Mouse (Mus musculus) midbrain, embryonic 10.5 days (tissue): ENCODE results near the gene Wasf3. TPM values are rescaled to one million over a fixed set of nuclear protein-coding genes. Genes with fewer than 3 reads are reported as not detected.

Source experiments
- DNase-seq: peaks from one replicate; pipeline ENCODE4 v3.0.0-alpha.2; 2017; ENCODE audit warnings: low spot score
- H3K27ac ChIP-seq: fragments of 300-500 bp; sonication (generic); replicated peaks from 2 replicates; pipeline ENCODE4 v1.5.1; 2016; ENCODE audit warnings: mild to moderate bottlenecking
- H3K27me3 ChIP-seq: fragments of 300-500 bp; sonication (generic); 2 replicates; pipeline ENCODE4 v1.6.1; 2016; ENCODE audit warnings: low read depth, mild to moderate bottlenecking; ENCODE audit not compliant: poor library complexity, severe bottlenecking
- H3K36me3 ChIP-seq: fragments of 300-500 bp; sonication (generic); 2 replicates; pipeline ENCODE4 v1.6.1; 2016; ENCODE audit warnings: mild to moderate bottlenecking, moderate library complexity
- H3K4me1 ChIP-seq: fragments of 300-500 bp; sonication (generic); 2 replicates; pipeline ENCODE4 v1.6.1; 2016
- H3K4me3 ChIP-seq: fragments of 300-500 bp; sonication (generic); 2 replicates; pipeline ENCODE4 v1.5.1; 2016; ENCODE audit warnings: mild to moderate bottlenecking, moderate library complexity
- H3K9me3 ChIP-seq: fragments of 300-500 bp; sonication (generic); replicated peaks from 2 replicates; pipeline ENCODE4 v1.6.1; 2016; ENCODE audit warnings: mild to moderate bottlenecking
- WGBS: fragments of 180-500 bp; shearing (Covaris S2); methylation state at CpG from one replicate; pipeline ENCODE4 v1.1.7; 2016; 5-methylcytosine and 5-hydroxymethylcytosine counted together
- polyA plus RNA-seq: library from polyadenylated mRNA; unstranded; fragments of >200 nt; fragmentation: Nextera tagmentation; extraction: Ambion mirVana; gene quantifications from 2 replicates; pipeline ENCODE4 v1.2.1, GENCODE M21; 2016

The Wasf3 gene
- polyA plus RNA-seq, 1 experiment from 2014 or later = 10.9 TPM

DNA sequence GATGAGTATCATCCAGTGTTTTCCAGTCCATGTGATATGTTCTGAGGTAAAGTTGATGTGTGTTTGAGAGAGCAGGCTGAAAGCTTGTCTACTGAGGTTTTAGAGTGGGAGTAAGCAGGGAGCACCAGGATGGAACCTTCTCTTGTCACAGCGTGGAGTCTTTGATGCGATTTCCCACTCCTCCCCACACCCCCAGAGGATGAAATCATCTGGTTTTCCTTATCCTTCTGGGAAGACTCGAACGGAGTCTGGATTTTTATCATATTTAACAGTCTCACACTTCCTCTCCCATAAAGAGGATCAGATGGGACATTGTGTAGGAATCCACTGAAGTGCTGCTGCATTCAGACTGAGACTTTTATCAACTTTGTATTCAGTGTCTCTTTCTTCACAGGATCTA lies 43.3 kb downstream of the Wasf3 start:
- DNase-seq = no peak
- Histone ChIP-seq H3K4me3 (no peak overlapping the region), H3K27ac (no peak overlapping the region)

DNA sequence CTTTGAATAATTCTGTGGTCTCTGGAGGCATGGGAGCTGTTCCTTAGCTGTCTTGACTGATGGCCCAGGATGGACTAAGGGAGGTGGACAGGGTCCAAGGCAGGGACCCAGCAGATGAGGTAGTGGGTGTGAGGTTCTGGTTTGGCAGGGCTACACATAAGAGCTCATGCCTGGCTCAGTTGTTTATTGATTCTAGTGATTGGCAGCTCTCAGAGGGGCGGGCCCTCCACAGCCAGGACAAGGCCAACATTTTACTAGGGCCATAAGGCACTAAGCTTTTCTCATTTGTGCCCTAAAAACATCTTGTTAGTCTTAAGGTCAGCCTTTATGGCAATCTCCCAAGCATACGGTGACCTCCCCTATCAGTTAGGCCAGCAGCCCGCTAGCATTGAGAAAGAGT lies 47.0 kb downstream of the Wasf3 start:
- 89% methylated on average over 3 of the region's 3 CpGs for WGBS
- H3K9me3 ChIP-seq = no peaks in the 10 kb centered on the region
- H3K36me3 ChIP-seq = peaks cover 42% of the 10 kb centered on the region

More for the DNA sequence above, 43.3 kb downstream of the Wasf3 start:
- Histone ChIP-seq H3K4me1 (no peaks in the 10 kb centered on the region), H3K27me3 (no peaks in the 10 kb centered on the region), H3K36me3 (peaks cover 36% of the 10 kb centered on the region), H3K9me3 (no peaks in the 10 kb centered on the region)
- WGBS = 84% methylated on average over 4 of the region's 4 CpGs

DNA sequence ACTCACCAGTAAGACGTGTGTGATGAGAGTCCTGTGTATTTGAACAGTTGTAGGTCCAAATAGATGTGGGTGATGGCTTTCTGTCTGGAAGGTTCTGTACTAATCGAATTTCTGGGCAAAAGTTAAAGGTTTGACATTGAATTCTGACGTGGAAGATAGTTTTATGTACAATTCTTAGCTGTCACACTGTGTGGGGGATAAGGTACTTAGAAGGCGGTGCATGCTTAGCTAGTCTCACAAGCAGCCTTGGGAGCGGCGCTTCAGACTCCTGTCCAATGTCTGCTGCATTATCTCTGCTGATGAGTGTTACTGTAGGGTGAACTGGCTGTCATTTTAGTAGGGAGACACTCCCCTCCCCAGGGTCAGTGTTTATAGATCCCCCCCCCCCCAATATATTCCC lies 47.7 kb downstream of the Wasf3 start:
- Histone ChIP-seq H3K27ac (no peak overlapping the region), H3K27me3 (no peaks in the 10 kb centered on the region), H3K4me3 (no peak overlapping the region), H3K9me3 (no peaks in the 10 kb centered on the region), H3K36me3 (peaks cover 44% of the 10 kb centered on the region), H3K4me1 (no peaks in the 10 kb centered on the region)
- DNase-seq = no peak
- WGBS = 90% methylated on average over 6 of the region's 6 CpGs

More for the DNA sequence above, 47.0 kb downstream of the Wasf3 start:
- Histone ChIP-seq H3K4me3 (no peak overlapping the region), H3K27me3 (no peaks in the 10 kb centered on the region), H3K4me1 (no peaks in the 10 kb centered on the region), H3K27ac (no peak overlapping the region)
- no peak for DNase-seq

DNA sequence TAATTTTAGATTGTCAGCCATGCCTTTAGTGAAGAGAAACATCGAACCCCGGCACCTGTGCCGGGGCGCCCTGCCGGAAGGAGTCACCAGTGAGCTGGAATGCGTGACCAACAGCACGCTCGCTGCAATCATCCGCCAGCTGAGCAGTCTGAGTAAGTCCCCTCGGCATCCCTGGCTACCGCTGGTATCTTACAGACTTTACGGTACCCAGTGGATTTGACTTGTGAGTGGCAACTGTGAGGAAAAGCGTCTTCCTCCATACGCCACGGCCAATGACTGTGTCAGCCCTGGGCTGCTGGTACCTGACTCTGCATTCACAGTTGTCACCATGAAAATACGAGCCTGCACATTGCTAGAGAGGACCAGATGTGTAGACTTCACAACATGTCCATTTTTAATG lies 50.5 kb downstream of the Wasf3 start:
- H3K36me3 ChIP-seq = peaks cover 54% of the 10 kb centered on the region
- no peaks in the 10 kb centered on the region for H3K27me3 ChIP-seq
- DNase-seq = no peak
- no peak overlapping the region for H3K27ac ChIP-seq
- 96% methylated on average over 16 of the region's 16 CpGs for WGBS
- peaks cover 11% of the 10 kb centered on the region; the same call in 1 of the 2 replicates for H3K9me3 ChIP-seq
- H3K4me3 ChIP-seq = no peak overlapping the region
- H3K4me1 ChIP-seq = no peaks in the 10 kb centered on the region

- Histone ChIP-seq H3K4me1 (no peaks in the 10 kb centered on the region), H3K27ac (no peak overlapping the region), H3K4me3 (no peak overlapping the region), H3K36me3 (peaks cover 66% of the 10 kb centered on the region), H3K9me3 (peaks cover 11% of the 10 kb centered on the region; the same call in 1 of the 2 replicates), H3K27me3 (no peaks in the 10 kb centered on the region)
- DNase-seq = no peak
- 94% methylated on average over 11 of the region's 11 CpGs for WGBS
Observed at GRCm38 (mm10) chr5:146436796-146437195, 52.0 kb downstream of the Wasf3 start.

DNA sequence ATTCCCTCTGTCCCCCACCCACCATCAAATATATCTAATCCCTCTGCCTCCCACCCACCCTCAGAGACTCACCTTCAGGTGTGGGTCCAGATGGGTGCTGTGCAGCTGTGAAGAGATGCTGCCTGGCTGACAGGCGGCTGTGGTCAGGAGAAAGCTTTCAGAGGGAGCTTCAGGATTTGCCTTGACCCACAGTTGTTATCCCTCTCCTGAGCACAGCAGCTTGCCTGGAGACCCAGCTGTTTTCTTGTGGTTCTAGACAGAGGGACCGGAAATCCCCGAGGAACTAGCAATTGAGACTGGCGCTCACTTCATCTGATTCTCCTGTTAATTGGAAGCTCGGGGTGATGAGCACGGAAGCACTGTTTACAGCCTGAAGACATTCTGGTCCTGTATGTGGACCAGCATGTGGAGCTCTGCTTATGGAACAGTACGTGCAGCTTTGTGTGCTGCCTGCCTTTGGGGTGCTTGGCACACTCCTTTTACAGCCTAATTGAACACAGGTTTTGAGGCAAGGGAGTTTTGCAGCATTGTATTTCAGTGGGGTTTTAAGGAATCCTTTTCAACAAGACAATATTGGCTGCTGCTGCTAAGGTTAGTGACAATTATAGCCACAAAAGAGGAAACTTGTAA lies 54.5 kb downstream of the Wasf3 start:
- WGBS = 95% methylated on average over 7 of the region's 7 CpGs
- Histone ChIP-seq H3K4me3 (no peak overlapping the region), H3K27ac (no peak overlapping the region), H3K36me3 (peaks cover 83% of the 10 kb centered on the region), H3K9me3 (peaks cover 11% of the 10 kb centered on the region; the same call in 1 of the 2 replicates), H3K27me3 (no peaks in the 10 kb centered on the region), H3K4me1 (no peaks in the 10 kb centered on the region)
- no peak for DNase-seq

- WGBS = 91% methylated on average over 5 of the region's 5 CpGs
- Histone ChIP-seq H3K36me3 (peaks cover 82% of the 10 kb centered on the region), H3K27ac (no peak overlapping the region), H3K9me3 (peaks cover 11% of the 10 kb centered on the region; the same call in 1 of the 2 replicates), H3K4me1 (no peaks in the 10 kb centered on the region), H3K27me3 (no peaks in the 10 kb centered on the region), H3K4me3 (no peak overlapping the region)
- DNase-seq = no peak
Observed at GRCm38 (mm10) chr5:146440273-146440672, 55.5 kb downstream of the Wasf3 start.

DNA sequence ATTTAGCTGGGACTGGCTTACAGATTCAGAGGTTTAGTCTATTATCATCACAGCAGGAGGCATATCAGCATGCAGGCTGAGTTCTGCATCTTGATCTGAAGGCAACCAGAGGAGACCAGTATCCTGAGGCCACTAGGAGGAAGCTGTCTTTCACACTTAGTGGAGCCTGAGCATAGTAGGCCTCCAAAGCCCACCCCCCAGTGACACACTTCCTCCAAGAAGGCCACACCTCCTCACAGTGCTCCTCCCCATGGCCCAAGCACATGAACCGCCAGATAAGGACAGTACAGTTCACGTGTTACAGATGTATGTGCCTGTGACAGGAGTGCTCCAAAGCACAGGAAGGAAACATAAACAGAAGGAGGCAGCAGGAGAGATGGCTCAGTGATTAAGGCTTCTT lies 58.0 kb downstream of the Wasf3 start:
- WGBS = 88% methylated on average over 2 of the region's 2 CpGs
- H3K27me3 ChIP-seq = no peaks in the 10 kb centered on the region
- no peaks in the 10 kb centered on the region for H3K4me1 ChIP-seq
- H3K9me3 ChIP-seq = peaks cover 11% of the 10 kb centered on the region; the same call in 1 of the 2 replicates
- DNase-seq = no peak
- H3K4me3 ChIP-seq = no peak overlapping the region
- H3K27ac ChIP-seq = no peak overlapping the region
- peaks cover 73% of the 10 kb centered on the region for H3K36me3 ChIP-seq

GRCm38 (mm10) chr5:146446633-146447032 lies 61.8 kb downstream of the Wasf3 start:
- no peak overlapping the region for H3K4me3 ChIP-seq
- DNase-seq = no peak
- WGBS = 93% methylated on average over 2 of the region's 2 CpGs
- H3K36me3 ChIP-seq = peaks cover 39% of the 10 kb centered on the region
- no peaks in the 10 kb centered on the region for H3K4me1 ChIP-seq
- no peak overlapping the region for H3K27ac ChIP-seq
- H3K9me3 ChIP-seq = no peaks in the 10 kb centered on the region
- no peaks in the 10 kb centered on the region for H3K27me3 ChIP-seq

DNA sequence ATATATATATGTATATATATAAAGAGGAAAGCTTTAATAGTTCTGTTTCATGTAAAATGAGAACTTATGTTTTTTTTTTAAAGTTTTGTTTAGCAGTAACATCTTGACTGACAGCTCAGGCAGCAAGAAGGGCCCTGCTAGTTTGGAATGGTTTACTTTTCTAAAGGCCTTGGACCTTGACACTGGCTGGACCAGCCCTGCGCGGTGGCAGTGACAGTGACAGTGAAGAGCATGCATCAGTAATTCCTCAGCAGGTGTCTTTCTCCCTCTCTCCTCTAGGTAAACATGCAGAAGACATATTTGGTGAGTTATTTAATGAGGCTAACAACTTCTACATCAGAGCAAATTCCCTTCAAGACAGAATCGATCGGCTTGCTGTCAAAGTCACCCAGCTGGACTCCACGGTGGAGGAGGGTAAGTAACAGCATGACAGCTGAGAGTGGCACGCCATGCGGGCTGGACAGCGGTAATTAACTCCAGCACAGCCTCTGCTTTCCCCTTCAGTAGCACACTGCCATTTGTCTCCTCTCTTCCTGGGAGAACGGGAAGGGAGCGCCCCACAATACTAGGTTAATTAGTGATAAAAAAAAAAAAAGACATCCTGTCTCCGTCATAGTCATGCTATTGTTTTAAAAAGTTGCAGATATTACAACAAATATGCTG lies 66.9 kb downstream of the Wasf3 start:
- DNase-seq = no peak
- Histone ChIP-seq H3K27ac (no peak overlapping the region), H3K4me1 (no peaks in the 10 kb centered on the region), H3K9me3 (no peaks in the 10 kb centered on the region), H3K27me3 (no peaks in the 10 kb centered on the region), H3K4me3 (no peak overlapping the region), H3K36me3 (peaks cover 63% of the 10 kb centered on the region)
- 81% methylated on average over 11 of the region's 11 CpGs for WGBS

GRCm38 (mm10) chr5:146453556-146453955 lies 68.8 kb downstream of the Wasf3 start:
- Histone ChIP-seq H3K27ac (no peak overlapping the region), H3K4me1 (no peaks in the 10 kb centered on the region), H3K36me3 (peaks cover 62% of the 10 kb centered on the region), H3K9me3 (no peaks in the 10 kb centered on the region), H3K27me3 (no peaks in the 10 kb centered on the region), H3K4me3 (no peak overlapping the region)
- DNase-seq = no peak
- 94% methylated on average over 6 of the region's 6 CpGs for WGBS

DNA sequence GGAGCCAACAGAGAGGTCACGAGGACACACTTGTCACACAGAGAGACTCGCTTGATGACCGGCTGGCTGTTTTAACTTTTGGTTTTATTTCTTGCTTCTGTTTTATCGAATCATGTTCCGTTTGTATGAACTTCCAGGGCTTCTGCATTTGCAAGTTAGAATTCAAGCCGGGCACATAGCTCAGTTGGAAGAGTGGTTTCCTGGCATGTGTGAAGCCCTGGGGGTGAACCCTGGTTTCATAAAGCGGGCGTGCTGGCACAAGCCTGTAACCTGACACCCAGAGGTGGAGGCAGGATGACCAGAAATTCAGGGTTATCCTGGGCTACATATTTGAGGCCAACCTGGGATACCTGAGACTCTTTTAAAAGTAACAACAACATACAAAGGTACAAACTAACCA lies 76.8 kb downstream of the Wasf3 start:
- Histone ChIP-seq H3K4me1 (no peaks in the 10 kb centered on the region), H3K36me3 (peaks cover 70% of the 10 kb centered on the region), H3K4me3 (no peak overlapping the region), H3K27me3 (no peaks in the 10 kb centered on the region), H3K27ac (no peak overlapping the region), H3K9me3 (no peaks in the 10 kb centered on the region)
- DNase-seq = no peak
- 89% methylated on average over 8 of the region's 8 CpGs for WGBS

DNA sequence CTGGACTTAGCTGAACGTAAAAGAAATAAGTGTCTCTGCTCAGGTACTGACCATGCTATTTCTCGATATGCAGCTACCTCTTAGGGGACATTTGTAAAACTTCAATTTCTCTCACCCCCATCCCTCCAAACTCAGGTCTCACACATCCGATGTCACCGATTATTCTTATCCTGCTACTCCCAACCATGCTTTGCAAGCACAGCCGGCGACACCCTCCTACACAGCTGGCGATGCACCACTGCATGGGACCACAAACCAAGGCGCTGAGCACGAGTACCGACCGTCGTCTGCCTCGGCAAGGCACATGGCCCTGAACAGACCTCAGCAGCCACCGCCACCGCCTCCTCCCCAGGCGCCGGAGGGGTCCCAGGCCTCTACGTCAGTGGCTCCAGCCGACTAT lies 81.9 kb downstream of the Wasf3 start:
- no peaks in the 10 kb centered on the region for H3K9me3 ChIP-seq
- peaks cover 72% of the 10 kb centered on the region for H3K36me3 ChIP-seq
- WGBS = 94% methylated on average over 19 of the region's 19 CpGs
- DNase-seq = no peak
- no peaks in the 10 kb centered on the region for H3K27me3 ChIP-seq
- no peak overlapping the region for H3K27ac ChIP-seq
- H3K4me3 ChIP-seq = no peak overlapping the region
- H3K4me1 ChIP-seq = no peaks in the 10 kb centered on the region
